Comparison of ENCODE assay signal across 8 mouse cellular contexts in the genomic region with DNA sequence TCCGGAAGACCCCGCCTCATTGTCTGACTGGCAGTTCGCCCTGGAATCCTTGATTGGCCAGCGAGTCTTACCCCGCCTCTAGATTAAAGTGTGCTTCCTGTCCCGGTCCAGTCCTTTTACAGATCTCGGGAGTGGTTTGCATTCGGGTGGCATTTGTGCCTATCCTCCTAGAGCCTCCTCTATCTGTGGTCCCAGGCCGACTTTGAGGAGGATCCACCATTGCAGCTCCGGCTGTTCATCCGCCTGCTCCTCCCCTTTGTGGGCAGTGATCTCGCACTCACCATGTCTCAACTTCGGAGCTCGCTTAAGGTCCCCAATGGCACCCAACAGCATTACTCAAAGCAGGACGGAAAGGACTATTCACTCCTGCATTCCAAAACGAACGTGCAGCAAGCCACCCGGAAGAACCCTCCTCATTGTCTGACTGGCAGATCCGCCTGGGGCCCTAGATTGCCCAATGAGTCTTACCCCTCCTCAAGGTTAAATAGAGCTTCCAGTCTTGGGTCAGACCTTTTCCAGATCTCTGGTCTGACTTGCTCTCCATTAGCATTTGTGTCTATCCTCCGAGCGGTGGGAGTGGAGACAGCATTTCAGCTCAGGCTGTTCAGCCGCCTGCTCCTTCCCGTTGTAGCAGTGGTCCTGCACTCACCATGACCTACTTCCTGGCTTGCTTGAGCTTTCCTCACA. TPM values are rescaled to one million over a fixed set of nuclear protein-coding genes. Genes with fewer than 3 reads are reported as not detected.
A peak's percentile ranks its signal among the peaks of the same experiment; 100 is the strongest.
DNase-seq lines count a peak whose midpoint lies in the region; ATAC-seq and TF ChIP-seq lines count a peak whose summit lies in the region.

No protein-coding gene starts in this region.

- no peaks in the 10 kb centered on the region for H3K9me3 ChIP-seq in embryonic facial prominence, embryonic 15.5 days (replicated peaks)
- H3K9me3 ChIP-seq in limb, embryonic 14.5 days (ENCODE audit: control insufficient read depth, low read length) = no peaks in the 10 kb centered on the region
- H3K9me3 ChIP-seq in midbrain, postnatal 0 days (ENCODE audit: low read length) = no peaks in the 10 kb centered on the region

- H3K4me2 ChIP-seq in embryonic facial prominence, embryonic 15.5 days (replicated peaks) = peak overlapping the region; percentile 73
- peak overlapping the region; percentile 72 for H3K4me2 ChIP-seq in limb, embryonic 14.5 days (replicated peaks; ENCODE audit: low read depth, low read length, severe bottlenecking)
- peak overlapping the region; percentile 58 for H3K4me2 ChIP-seq in midbrain, postnatal 0 days (ENCODE audit: low read depth, low read length, poor library complexity, severe bottlenecking)

- H3K4me1 ChIP-seq in bone marrow, adult 2 months (ENCODE audit: control insufficient read depth, insufficient read depth, low read length) = no peaks in the 10 kb centered on the region
- H3K4me1 ChIP-seq in embryonic facial prominence, embryonic 15.5 days = no peaks in the 10 kb centered on the region
- H3K4me1 ChIP-seq in limb, embryonic 14.5 days (ENCODE audit: control insufficient read depth, insufficient read depth, low read length) = no peaks in the 10 kb centered on the region
- H3K4me1 ChIP-seq in midbrain, postnatal 0 days (ENCODE audit: insufficient read depth, low read length) = no peaks in the 10 kb centered on the region

- TF ChIP-seq POLR2A in bone marrow, adult 2 months (IDR thresholded peaks at IDR 0.05; ENCODE audit: borderline replicate concordance, control insufficient read depth, low read depth, low read length) = 0 out of 2 replicates have a peak, but pooled peaks have one; percentile 30
- TF ChIP-seq POLR2A in limb, embryonic 14.5 days (IDR thresholded peaks at IDR 0.05; ENCODE audit: borderline replicate concordance, extremely low read depth, insufficient read depth, insufficient read length) = peak; percentile 54; the same call in 1 of the 2 replicates

- no peaks in the 10 kb centered on the region; the same call in 1 of the 2 replicates for H3K36me3 ChIP-seq in embryonic facial prominence, embryonic 15.5 days
- no peaks in the 10 kb centered on the region for H3K36me3 ChIP-seq in limb, embryonic 14.5 days (ENCODE audit: control insufficient read depth, insufficient read depth, low read length)
- no peaks in the 10 kb centered on the region for H3K36me3 ChIP-seq in midbrain, postnatal 0 days (ENCODE audit: insufficient read depth, low read length)

- WGBS in bone marrow, adult 2 months = under 1% methylated on average over 23 of the region's 23 CpGs
- under 1% methylated on average over 23 of the region's 23 CpGs for WGBS in embryonic facial prominence, embryonic 15.5 days
- 1% methylated on average over 23 of the region's 23 CpGs for WGBS in limb, embryonic 14.5 days
- under 1% methylated on average over 23 of the region's 23 CpGs for WGBS in midbrain, postnatal 0 days

- peak; percentile 95 for ATAC-seq in embryonic facial prominence, embryonic 15.5 days (ENCODE audit: insufficient number of reproducible peaks, low FRiP score, low TSS enrichment, low read depth)
- ATAC-seq in limb, embryonic 14.5 days (ENCODE audit: low FRiP score, low read depth) = peak; percentile 99
- ATAC-seq in midbrain, postnatal 0 days (ENCODE audit: low FRiP score) = peak; percentile 99

- DNase-seq in 416B (ENCODE audit: low read depth) = peak; percentile 94
- peak; percentile 83 for DNase-seq in heart, adult 8-10 months (ENCODE audit: low spot score)
- DNase-seq in kidney, adult 9 months = peak; percentile 88
- peak; percentile 96 for DNase-seq in limb, embryonic 14.5 days (ENCODE audit: low spot score)
- peak; percentile 95 for DNase-seq in midbrain, postnatal 0 days (ENCODE audit: low spot score)
- peak; percentile 12 to 37 for DNase-seq in spleen, postnatal 14 days (ENCODE audit: low spot score in 2 of 2)

- no peak for TF ChIP-seq CTCF in bone marrow, adult 2 months (IDR thresholded peaks at IDR 0.05; ENCODE audit: control insufficient read depth, insufficient read depth, low read length)
- no peak for TF ChIP-seq CTCF in midbrain, postnatal 0 days (IDR thresholded peaks at IDR 0.05)

- H3K9ac ChIP-seq in embryonic facial prominence, embryonic 15.5 days = peak overlapping the region; percentile 45
- peak overlapping the region; percentile 63 for H3K9ac ChIP-seq in limb, embryonic 14.5 days (ENCODE audit: low read depth, low read length, severe bottlenecking)
- peak overlapping the region; percentile 55 for H3K9ac ChIP-seq in midbrain, postnatal 0 days (replicated peaks; ENCODE audit: low read length, poor library complexity, severe bottlenecking)

- H3K27ac ChIP-seq in bone marrow, adult 2 months (ENCODE audit: control insufficient read depth, insufficient read depth, low read depth, low read length, poor library complexity) = peak overlapping the region; percentile 68
- H3K27ac ChIP-seq in embryonic facial prominence, embryonic 15.5 days (replicated peaks) = peak overlapping the region; percentile 97
- H3K27ac ChIP-seq in limb, embryonic 14.5 days (replicated peaks; ENCODE audit: low read depth, low read length) = peak overlapping the region; percentile 88
- peak overlapping the region; percentile 86 for H3K27ac ChIP-seq in midbrain, postnatal 0 days (ENCODE audit: low read depth, low read length)

- no peaks in the 10 kb centered on the region for H3K27me3 ChIP-seq in embryonic facial prominence, embryonic 15.5 days
- H3K27me3 ChIP-seq in limb, embryonic 14.5 days (ENCODE audit: control insufficient read depth, insufficient read depth, low read length) = no peaks in the 10 kb centered on the region
- no peaks in the 10 kb centered on the region for H3K27me3 ChIP-seq in midbrain, postnatal 0 days (ENCODE audit: insufficient read depth, low read length)

- peak overlapping the region; percentile 71 for H3K4me3 ChIP-seq in bone marrow, adult 2 months (replicated peaks; ENCODE audit: control insufficient read depth, low read depth, low read length)
- H3K4me3 ChIP-seq in embryonic facial prominence, embryonic 15.5 days (replicated peaks) = peak overlapping the region; percentile 57
- H3K4me3 ChIP-seq in limb, embryonic 14.5 days (replicated peaks; ENCODE audit: low read length) = peak overlapping the region; percentile 57
- peak overlapping the region; percentile 50 for H3K4me3 ChIP-seq in midbrain, postnatal 0 days (ENCODE audit: low read depth, low read length)

RNA-seq across cellular contexts. Expression of a gene that starts 30.9 kb away (rescaled TPM):
- 9.6 and 14.5 TPM in 2 replicates for polyA plus RNA-seq in bone marrow, adult 2 months (2011; ENCODE audit: insufficient read depth, insufficient read length, low replicate concordance, missing spikeins)
- 19.1 and 20.5 TPM in 2 replicates for polyA plus RNA-seq in embryonic facial prominence, embryonic 15.5 days (2015; fragmentation: Nextera tagmentation; extraction: Ambion mirVana)
- 1 to 10 TPM; 5.4 to 7.4 (median 5.9) TPM for total RNA-seq in heart, adult 8-10 months (2022)
- 6.4 and 9.9 TPM in 2 replicates for polyA plus RNA-seq in limb, embryonic 14.5 days (2012; rRNA removed)
- polyA plus RNA-seq in limb, embryonic 14.5 days (2014; fragmentation: Nextera tagmentation; extraction: Ambion mirVana) = 20.1 and 21.1 TPM in 2 replicates
- 4.1 and 7.4 TPM in 2 replicates for total RNA-seq in midbrain, postnatal 0 days (2014; rRNA removed)
- 9.9 and 11.4 TPM in 2 replicates for polyA plus RNA-seq in midbrain, postnatal 0 days (2015; fragmentation: Nextera tagmentation; extraction: Ambion mirVana)

Comparison
In these comparisons a context has a peak if more than half of its experiments do, and no peak if none do; other contexts are left out.
1. Peak in every context shown above with its lines: DNase-seq, ATAC-seq, H3K4me3 ChIP-seq and H3K27ac ChIP-seq.
2. DNase-seq: peak in every context shown above with its lines; median percentile 96 in limb, embryonic 14.5 days; 95 in midbrain, postnatal 0 days; 94 in 416B; 88 in kidney, adult 9 months; 83 in heart, adult 8-10 months; 24 in spleen, postnatal 14 days.